Mouse (Mus musculus) neural tube, embryonic 14.5 days (tissue): ENCODE data around the gene Cwc27. TPM values are rescaled to one million over a fixed set of nuclear protein-coding genes. Genes with fewer than 3 reads are reported as not detected.

Experiments
- ATAC-seq: fragments of 200-750 bp; cut with Nextera tagmentation; 2 replicates; pipeline ENCODE4 v1.8.0; 2017; ENCODE audit warnings: low read depth, mild to moderate bottlenecking, moderate TSS enrichment, moderate library complexity
- H3K27ac ChIP-seq: fragments of 300-500 bp; sonication (generic); 2 replicates; pipeline ENCODE4 v1.5.1; 2014; ENCODE audit warnings: low read depth, mild to moderate bottlenecking, control low read depth, low read length, moderate library complexity, mixed read lengths
- H3K27me3 ChIP-seq: fragments of 300-500 bp; sonication (generic); 2 replicates; pipeline ENCODE4 v1.6.1; 2014; ENCODE audit warnings: low read length; ENCODE audit not compliant: control insufficient read depth, insufficient read depth
- H3K36me3 ChIP-seq: fragments of 300-500 bp; sonication (generic); 2 replicates; pipeline ENCODE4 v1.6.1; 2014; ENCODE audit warnings: low read length, mixed read lengths; ENCODE audit not compliant: control insufficient read depth, insufficient read depth
- H3K4me1 ChIP-seq: fragments of 300-500 bp; sonication (generic); 2 replicates; pipeline ENCODE4 v1.6.1; 2014; ENCODE audit warnings: low read length; ENCODE audit not compliant: control insufficient read depth, insufficient read depth
- H3K4me2 ChIP-seq: fragments of 300-500 bp; sonication (generic); 2 replicates; pipeline ENCODE4 v1.6.1; 2014; ENCODE audit warnings: mild to moderate bottlenecking, low read depth, low read length, control low read depth
- H3K4me3 ChIP-seq: fragments of 300-500 bp; sonication (generic); 2 replicates; pipeline ENCODE4 v1.5.1; 2014; ENCODE audit warnings: low read depth, low read length, control low read depth, mixed read lengths
- H3K9ac ChIP-seq: fragments of 300-500 bp; sonication (generic); replicated peaks from 2 replicates; pipeline ENCODE4 v1.6.1; 2014; ENCODE audit warnings: low read depth, mild to moderate bottlenecking, control low read depth, low read length, mixed read lengths
- H3K9me3 ChIP-seq: fragments of 300-500 bp; sonication (generic); 2 replicates; pipeline ENCODE4 v1.6.1; 2016; ENCODE audit warnings: low read length; ENCODE audit not compliant: control insufficient read depth
- WGBS: fragments of 180-500 bp; shearing (Covaris S2); extraction: QIAGEN DNeasy Blood & Tissue Kit; methylation state at CpG from one replicate; pipeline ENCODE4 v1.1.7; 2014; 5-methylcytosine and 5-hydroxymethylcytosine counted together
- polyA plus RNA-seq: library from polyadenylated mRNA; unstranded; fragments of >200 nt; fragmentation: Nextera tagmentation; extraction: Ambion mirVana; gene quantifications from 2 replicates; pipeline ENCODE4 v1.2.1, GENCODE M21; 2014

Gene Cwc27
- polyA plus RNA-seq, 1 experiment from 2014 or later: 25.0 TPM

- Histone ChIP-seq H3K36me3 (no peaks in the 10 kb centered on the region; the same call in 1 of the 2 replicates), H3K4me2 (no peak overlapping the region), H3K27ac (no peak overlapping the region), H3K4me3 (no peak overlapping the region), H3K4me1 (no peaks in the 10 kb centered on the region), H3K27me3 (no peaks in the 10 kb centered on the region), H3K9ac (no peak overlapping the region), H3K9me3 (no peaks in the 10 kb centered on the region)
- WGBS: 95% methylated on average over 9 of the region's 9 CpGs
- no peak for ATAC-seq
Measured at GRCm38 (mm10) chr13:104661188-104661587, 155.8 kb downstream of the Cwc27 start.

- WGBS: 95% methylated on average over 7 of the region's 7 CpGs
- H3K36me3 ChIP-seq: no peaks in the 10 kb centered on the region; the same call in 1 of the 2 replicates
- ATAC-seq: no peak
- no peaks in the 10 kb centered on the region for H3K9me3 ChIP-seq
- no peaks in the 10 kb centered on the region for H3K4me1 ChIP-seq
- H3K4me2 ChIP-seq: no peak overlapping the region
- H3K4me3 ChIP-seq: no peak overlapping the region
- H3K27ac ChIP-seq: no peak overlapping the region
- H3K27me3 ChIP-seq: no peaks in the 10 kb centered on the region
- no peak overlapping the region for H3K9ac ChIP-seq
Measured at GRCm38 (mm10) chr13:104660042-104660680, 156.8 kb downstream of the Cwc27 start.

GRCm38 (mm10) chr13:104656666-104657272 is 160.2 kb downstream of the Cwc27 start:
- WGBS: 96% methylated on average over 5 of the region's 5 CpGs
- no peak overlapping the region for H3K4me3 ChIP-seq
- H3K4me2 ChIP-seq: no peak overlapping the region
- no peak overlapping the region for H3K9ac ChIP-seq
- H3K36me3 ChIP-seq: no peaks in the 10 kb centered on the region; the same call in 1 of the 2 replicates
- no peaks in the 10 kb centered on the region for H3K27me3 ChIP-seq
- no peak for ATAC-seq
- H3K9me3 ChIP-seq: no peaks in the 10 kb centered on the region
- H3K4me1 ChIP-seq: no peaks in the 10 kb centered on the region
- H3K27ac ChIP-seq: no peak overlapping the region

- no peak for ATAC-seq
- H3K36me3 ChIP-seq: no peaks in the 10 kb centered on the region; the same call in 1 of the 2 replicates
- no peaks in the 10 kb centered on the region for H3K27me3 ChIP-seq
- H3K9ac ChIP-seq: no peak overlapping the region
- H3K27ac ChIP-seq: no peak overlapping the region
- H3K4me3 ChIP-seq: no peak overlapping the region
- WGBS: 69% methylated on average over 3 of the region's 3 CpGs
- H3K4me1 ChIP-seq: no peaks in the 10 kb centered on the region
- H3K4me2 ChIP-seq: no peak overlapping the region
- H3K9me3 ChIP-seq: no peaks in the 10 kb centered on the region
Measured at GRCm38 (mm10) chr13:104655137-104655536, 161.8 kb downstream of the Cwc27 start.

GRCm38 (mm10) chr13:104651763-104652162 is 165.2 kb downstream of the Cwc27 start:
- WGBS: 92% methylated on average over 2 of the region's 2 CpGs
- ATAC-seq: no peak
- Histone ChIP-seq H3K4me3 (no peak overlapping the region), H3K4me2 (no peak overlapping the region), H3K9ac (no peak overlapping the region), H3K9me3 (no peaks in the 10 kb centered on the region), H3K27ac (no peak overlapping the region), H3K27me3 (no peaks in the 10 kb centered on the region), H3K36me3 (no peaks in the 10 kb centered on the region; the same call in 1 of the 2 replicates), H3K4me1 (no peaks in the 10 kb centered on the region)

GRCm38 (mm10) chr13:104650654-104651053 is 166.3 kb downstream of the Cwc27 start:
- Histone ChIP-seq H3K4me2 (no peak overlapping the region), H3K9ac (no peak overlapping the region), H3K36me3 (no peaks in the 10 kb centered on the region), H3K27me3 (no peaks in the 10 kb centered on the region), H3K27ac (no peak overlapping the region), H3K4me3 (no peak overlapping the region), H3K4me1 (no peaks in the 10 kb centered on the region), H3K9me3 (no peaks in the 10 kb centered on the region)
- no peak for ATAC-seq
- 98% methylated on average over 2 of the region's 2 CpGs for WGBS

GRCm38 (mm10) chr13:104650145-104650544 is 166.8 kb downstream of the Cwc27 start:
- no peak overlapping the region for H3K4me2 ChIP-seq
- H3K4me1 ChIP-seq: no peaks in the 10 kb centered on the region
- no peak overlapping the region for H3K9ac ChIP-seq
- 66% methylated on average over 5 of the region's 5 CpGs for WGBS
- no peaks in the 10 kb centered on the region for H3K36me3 ChIP-seq
- no peak for ATAC-seq
- no peaks in the 10 kb centered on the region for H3K27me3 ChIP-seq
- H3K4me3 ChIP-seq: no peak overlapping the region
- H3K27ac ChIP-seq: no peak overlapping the region
- H3K9me3 ChIP-seq: no peaks in the 10 kb centered on the region

- no peak overlapping the region for H3K27ac ChIP-seq
- H3K4me2 ChIP-seq: no peak overlapping the region
- no peak overlapping the region for H3K9ac ChIP-seq
- H3K27me3 ChIP-seq: no peaks in the 10 kb centered on the region
- H3K36me3 ChIP-seq: no peaks in the 10 kb centered on the region
- H3K4me1 ChIP-seq: no peaks in the 10 kb centered on the region
- no peak overlapping the region for H3K4me3 ChIP-seq
- no peaks in the 10 kb centered on the region for H3K9me3 ChIP-seq
- WGBS: 95% methylated on average over 6 of the region's 6 CpGs
- ATAC-seq: no peak
Measured at GRCm38 (mm10) chr13:104645778-104646425, 171.0 kb downstream of the Cwc27 start.

GRCm38 (mm10) chr13:104644185-104644584 is 172.8 kb downstream of the Cwc27 start:
- Histone ChIP-seq H3K9ac (no peak overlapping the region), H3K27me3 (no peaks in the 10 kb centered on the region), H3K9me3 (no peaks in the 10 kb centered on the region), H3K27ac (no peak overlapping the region), H3K4me1 (no peaks in the 10 kb centered on the region), H3K4me3 (no peak overlapping the region), H3K4me2 (no peak overlapping the region), H3K36me3 (no peaks in the 10 kb centered on the region)
- no peak for ATAC-seq
- WGBS: 88% methylated on average over 1 of the region's 1 CpGs
